10 mouse cellular contexts compared by ENCODE assay signal in genomic region chr17:5813863-5814640, GRCm38 (mm10). TPM values are rescaled to one million over a fixed set of nuclear protein-coding genes. Genes with fewer than 3 reads are reported as not detected.
A peak's percentile ranks its signal among the peaks of the same experiment; 100 is the strongest.
DNase-seq lines count a peak whose midpoint lies in the region; ATAC-seq and TF ChIP-seq lines count a peak whose summit lies in the region.
"Had no signal": no experiment of that assay in that cellular context is flagged by ENCODE, and none has a peak within 500 bp of the region (broad histone marks: within the 10 kb centered on the region; RNA-seq: fewer than 3 reads in every experiment).

No protein-coding gene starts in this region.

- H3K4me3 ChIP-seq in heart, postnatal 0 days (ENCODE audit: low read depth, low read length) = no peak overlapping the region
- H3K4me3 ChIP-seq in heart, embryonic 12.5 days = no peak overlapping the region
- H3K4me3 ChIP-seq in embryonic facial prominence, embryonic 14.5 days (ENCODE audit: low read depth, low read length) = no peak overlapping the region
- H3K4me3 ChIP-seq: embryonic facial prominence, embryonic 15.5 days had no signal

- H3K4me2 ChIP-seq in heart, postnatal 0 days (ENCODE audit: low read depth, low read length) = no peak overlapping the region
- H3K4me2 ChIP-seq in heart, embryonic 12.5 days = no peak overlapping the region
- no peak overlapping the region for H3K4me2 ChIP-seq in embryonic facial prominence, embryonic 14.5 days (ENCODE audit: low read depth, low read length)
- H3K4me2 ChIP-seq: embryonic facial prominence, embryonic 15.5 days; midbrain, embryonic 11.5 days had no signal

- TF ChIP-seq EP300 in heart, postnatal 0 days (IDR thresholded peaks at IDR 0.05; ENCODE audit: low read depth) = no peak

- no peak overlapping the region for H3K27ac ChIP-seq in heart, postnatal 0 days (ENCODE audit: low read depth)
- H3K27ac ChIP-seq in heart, embryonic 12.5 days (ENCODE audit: poor library complexity, severe bottlenecking) = no peak overlapping the region
- H3K27ac ChIP-seq in embryonic facial prominence, embryonic 14.5 days (replicated peaks; ENCODE audit: low read depth, low read length) = no peak overlapping the region
- H3K27ac ChIP-seq: embryonic facial prominence, embryonic 15.5 days had no signal

- ATAC-seq in heart, postnatal 0 days (ENCODE audit: insufficient read depth, low read depth) = peak; percentile 47; the same call in 1 of the 2 replicates
- no peak for ATAC-seq in heart, embryonic 12.5 days (ENCODE audit: insufficient number of reproducible peaks, low FRiP score)
- ATAC-seq in embryonic facial prominence, embryonic 14.5 days (ENCODE audit: low read depth) = no peak

- H3K4me1 ChIP-seq in heart, postnatal 0 days (ENCODE audit: control insufficient read depth, insufficient read depth) = no peaks in the 10 kb centered on the region
- H3K4me1 ChIP-seq in heart, embryonic 12.5 days (replicated peaks) = peaks cover 16% of the 10 kb centered on the region
- H3K4me1 ChIP-seq in embryonic facial prominence, embryonic 14.5 days (ENCODE audit: control insufficient read depth, insufficient read depth, low read length) = peaks cover 6% of the 10 kb centered on the region

- no peaks in the 10 kb centered on the region for H3K27me3 ChIP-seq in heart, postnatal 0 days (ENCODE audit: control insufficient read depth, insufficient read depth, low read length)
- no peaks in the 10 kb centered on the region for H3K27me3 ChIP-seq in heart, embryonic 12.5 days (replicated peaks)
- H3K27me3 ChIP-seq in embryonic facial prominence, embryonic 14.5 days (replicated peaks; ENCODE audit: control insufficient read depth, insufficient read depth, low read length) = no peaks in the 10 kb centered on the region
- H3K27me3 ChIP-seq: embryonic facial prominence, embryonic 15.5 days had no signal

- DNase-seq in heart, postnatal 0 days (ENCODE audit: low spot score) = no peak
- peak; percentile 53 to 60 for DNase-seq in spleen, postnatal 36 days (ENCODE audit: low spot score in 2 of 2)
- DNase-seq in spleen, postnatal 4 days (ENCODE audit: low spot score in 2 of 2) = no peak
- DNase-seq in embryonic facial prominence, embryonic 14.5 days (ENCODE audit: low spot score) = peak; percentile 57
- no peak for DNase-seq in frontal cortex, adult 2 months (ENCODE audit: extremely low spot score in 1 of 2, low spot score in 1 of 2)
- no peak for DNase-seq in left cerebral cortex, postnatal 4 days
- DNase-seq in left cerebral cortex, adult 11 months (ENCODE audit: low spot score) = no peak

- no peak overlapping the region for H3K9ac ChIP-seq in heart, postnatal 0 days (replicated peaks; ENCODE audit: low read depth, low read length)
- H3K9ac ChIP-seq in heart, embryonic 12.5 days = no peak overlapping the region
- no peak overlapping the region for H3K9ac ChIP-seq in embryonic facial prominence, embryonic 14.5 days (ENCODE audit: low read depth, low read length)
- H3K9ac ChIP-seq: embryonic facial prominence, embryonic 15.5 days had no signal

- TF ChIP-seq CTCF in heart, postnatal 0 days (IDR thresholded peaks at IDR 0.05; ENCODE audit: low read depth) = no peak

- no peaks in the 10 kb centered on the region for H3K9me3 ChIP-seq in heart, postnatal 0 days (replicated peaks; ENCODE audit: control insufficient read depth, low read length)
- H3K9me3 ChIP-seq in heart, embryonic 12.5 days (replicated peaks) = 0 out of 2 replicates have a peak, but pooled peaks cover 3% of the 10 kb centered on the region
- no peaks in the 10 kb centered on the region for H3K9me3 ChIP-seq in embryonic facial prominence, embryonic 14.5 days (ENCODE audit: control insufficient read depth, low read length)
- H3K9me3 ChIP-seq: embryonic facial prominence, embryonic 15.5 days had no signal

- H3K36me3 ChIP-seq in heart, postnatal 0 days (replicated peaks; ENCODE audit: control insufficient read depth, insufficient read depth, low read length) = no peaks in the 10 kb centered on the region
- H3K36me3 ChIP-seq in heart, embryonic 12.5 days = no peaks in the 10 kb centered on the region
- H3K36me3 ChIP-seq in embryonic facial prominence, embryonic 14.5 days (ENCODE audit: control insufficient read depth, insufficient read depth, low read length) = no peaks in the 10 kb centered on the region
- H3K36me3 ChIP-seq: embryonic facial prominence, embryonic 15.5 days had no signal

- intact Hi-C loops in left cerebral cortex, postnatal 4 days (cut with DNase I) = no loop called here

- 42% methylated on average over 8 of the region's 8 CpGs for WGBS in heart, postnatal 0 days
- WGBS in heart, embryonic 12.5 days = 44% methylated on average over 8 of the region's 8 CpGs
- WGBS in embryonic facial prominence, embryonic 14.5 days = 43% methylated on average over 8 of the region's 8 CpGs

RNA-seq across cellular contexts. Expression of gene Snx9, which starts 27.1 kb away (rescaled TPM):
- 21.0 and 25.7 TPM in 2 replicates for total RNA-seq in heart, postnatal 0 days (2014; rRNA removed; ENCODE audit: low replicate concordance)
- 16.0 and 16.6 TPM in 2 replicates for polyA plus RNA-seq in heart, postnatal 0 days (2015; fragmentation: Nextera tagmentation; extraction: Ambion mirVana)
- polyA plus RNA-seq in heart, embryonic 12.5 days (2016; fragmentation: Nextera tagmentation; extraction: Ambion mirVana) = 28.9 and 29.6 TPM in 2 replicates
- 37.5 and 40.9 TPM in 2 replicates for polyA plus RNA-seq in embryonic facial prominence, embryonic 14.5 days (2014; fragmentation: Nextera tagmentation; extraction: Ambion mirVana)
- 12.3 and 12.7 TPM in 2 replicates for polyA plus RNA-seq in frontal cortex, adult 2 months (2012; rRNA removed)
- total RNA-seq in left cerebral cortex, postnatal 4 days (2021) = 10 to 100 TPM; 10.2 to 10.4 TPM

Comparison
In these comparisons a context has a peak if more than half of its experiments do, and no peak if none do; other contexts are left out.
1. DNase-seq: peak in spleen, postnatal 36 days (2 of 2) and embryonic facial prominence, embryonic 14.5 days (single experiment); none in heart, postnatal 0 days (single experiment), spleen, postnatal 4 days (0 of 2), frontal cortex, adult 2 months (0 of 2), left cerebral cortex, postnatal 4 days (single experiment) and left cerebral cortex, adult 11 months (single experiment).